Mouse (Mus musculus): Measurements from ENCODE around the gene Cyth1. TPM values are rescaled to one million over a fixed set of nuclear protein-coding genes. Genes with fewer than 3 reads are reported as not detected.

The Cyth1 gene
- total and polyA plus RNA-seq, 3 experiments = 49.7 to 108 (median 79.7) TPM

DNA sequence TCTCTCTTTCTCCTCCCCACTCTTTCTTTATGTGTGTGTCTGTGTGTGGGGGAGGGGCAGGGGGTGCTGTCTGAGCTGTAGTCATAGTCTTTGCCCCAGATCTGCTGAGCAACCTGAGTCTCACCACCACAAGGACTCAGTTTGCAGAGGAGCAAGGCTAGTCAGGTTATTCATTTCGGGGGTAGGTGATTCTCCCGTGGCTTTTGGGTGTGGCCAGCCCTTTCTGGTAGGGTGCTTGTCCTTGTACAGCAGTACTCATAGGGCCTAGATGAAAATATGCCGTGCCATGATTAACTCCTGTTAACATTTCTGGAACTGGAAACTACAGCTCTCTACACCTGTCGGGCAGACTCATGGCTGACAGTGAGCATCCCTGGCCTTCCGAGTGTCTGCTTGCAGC is 81.8 kb downstream of the Cyth1 start:
- Histone ChIP-seq H3K79me2 (replicated peaks; ENCODE audit: control insufficient read depth, extremely low read depth, insufficient read depth, poor library complexity, severe bottlenecking) (no peaks in the 10 kb centered on the region), H3K9me3 (replicated peaks; ENCODE audit: low read length) (no peaks in the 10 kb centered on the region), H3K27me3 (replicated peaks) (no peaks in the 10 kb centered on the region), H3K27ac (ENCODE audit: insufficient read depth, low read depth) (no peak overlapping the region), H3K36me3 (replicated peaks in 1 of 2; ENCODE audit: control insufficient read depth in 1 of 2, insufficient read depth in 1 of 2, low read length in 1 of 2) (peaks cover 89 to 99% of the 10 kb centered on the region in 2 experiments), H3K4me3 (replicated peaks in 1 of 3; ENCODE audit: low read depth in 2 of 3, low read length in 2 of 3, poor library complexity in 1 of 3) (no peak overlapping the region), H3K4me2 (ENCODE audit: insufficient read depth, low read depth, poor library complexity, severe bottlenecking) (no peak overlapping the region), H3K4me1 (ENCODE audit: control insufficient read depth in 1 of 2, insufficient read depth in 2 of 2) (peaks cover 0 to 21% of the 10 kb centered on the region in 2 experiments; a peak in 2 of 4 replicates), H3K9ac (ENCODE audit: insufficient read depth, low read depth) (no peak overlapping the region)
- dilution Hi-C loops (cut with MboI; ENCODE audit: extremely low pct_ligation_motif_present, extremely low pct_unique_long_range_greater_than_20kb, low sequenced_read_pairs) = no loop called here
- DNase-seq (ENCODE audit: extremely low read depth) = no peak
- TF ChIP-seq MYC (IDR thresholded peaks at IDR 0.05; ENCODE audit: low read depth, low read length) = no peak
- TF ChIP-seq HCFC1 (IDR thresholded peaks at IDR 0.05; ENCODE audit: low read depth, low read length) = no peak
- TF ChIP-seq UBTF (IDR thresholded peaks at IDR 0.05; ENCODE audit: low read depth, low read length) = no peak
- no peak for TF ChIP-seq ELF1 (IDR thresholded peaks at IDR 0.05; ENCODE audit: low read depth, low read length)
- TF ChIP-seq ZC3H11A (IDR thresholded peaks at IDR 0.05; ENCODE audit: low read depth, low read length) = no peak
- TF ChIP-seq E2F4 (IDR thresholded peaks at IDR 0.05; ENCODE audit: insufficient replicate concordance, low read depth, low read length) = no peak
- TF ChIP-seq BHLHE40 (IDR thresholded peaks at IDR 0.05; ENCODE audit: low read depth, low read length) = no peak
- no peak for TF ChIP-seq MXI1 (IDR thresholded peaks at IDR 0.05; ENCODE audit: low read depth, low read length)
- no peak for TF ChIP-seq USF2 (conservative IDR thresholded peaks at IDR 0.05; ENCODE audit: low read depth, low read length)
- no peak for TF ChIP-seq POLR2AphosphoS2 (IDR thresholded peaks at IDR 0.05; ENCODE audit: low read depth, low read length)
- TF ChIP-seq GABPA (IDR thresholded peaks at IDR 0.05; ENCODE audit: insufficient replicate concordance, low read depth, low read length) = no peak
- TF ChIP-seq ETS1 (conservative IDR thresholded peaks at IDR 0.05; ENCODE audit: low read depth, low read length) = no peak
- in situ Hi-C loops (cut with MboI; ENCODE audit: low pct_ligation_motif_present, low pct_unique_long_range_greater_than_20kb, low sequenced_read_pairs) = no loop called here

- dilution Hi-C loops (cut with MboI; ENCODE audit: extremely low pct_ligation_motif_present, extremely low pct_unique_long_range_greater_than_20kb, low sequenced_read_pairs) (no loop called here), in situ Hi-C loops (cut with MboI; ENCODE audit: low pct_ligation_motif_present, low pct_unique_long_range_greater_than_20kb, low sequenced_read_pairs) (no loop called here)
- no peak overlapping the region for H3K4me3 ChIP-seq (replicated peaks in 1 of 3; ENCODE audit: low read depth in 2 of 3, low read length in 2 of 3, poor library complexity in 1 of 3)
- no peak overlapping the region for H3K27ac ChIP-seq (ENCODE audit: insufficient read depth, low read depth)
- no peaks in the 10 kb centered on the region for H3K9me3 ChIP-seq (replicated peaks; ENCODE audit: low read length)
- H3K9ac ChIP-seq (ENCODE audit: insufficient read depth, low read depth) = no peak overlapping the region
- no peak for TF ChIP-seq POLR2AphosphoS2 (IDR thresholded peaks at IDR 0.05; ENCODE audit: low read depth, low read length)
- no peak for TF ChIP-seq MYC (IDR thresholded peaks at IDR 0.05; ENCODE audit: low read depth, low read length)
- no peak for TF ChIP-seq NRF1 (IDR thresholded peaks at IDR 0.05; ENCODE audit: low read depth, low read length)
- no peak for TF ChIP-seq ZC3H11A (IDR thresholded peaks at IDR 0.05; ENCODE audit: low read depth, low read length)
- TF ChIP-seq POLR2A (IDR thresholded peaks at IDR 0.05; ENCODE audit: low read depth, low read length) = no peak
- no peak for TF ChIP-seq ETS1 (conservative IDR thresholded peaks at IDR 0.05; ENCODE audit: low read depth, low read length)
- TF ChIP-seq RAD21 (IDR thresholded peaks at IDR 0.05; ENCODE audit: low read depth, low read length) = no peak
- no peak for TF ChIP-seq SMC3 (IDR thresholded peaks at IDR 0.05; ENCODE audit: low read depth, low read length)
- TF ChIP-seq USF2 (conservative IDR thresholded peaks at IDR 0.05; ENCODE audit: low read depth, low read length) = no peak
- no peak for TF ChIP-seq CTCF (conservative IDR thresholded peaks at IDR 0.05 in 1 of 2, IDR thresholded peaks at IDR 0.05 in 1 of 2; ENCODE audit: low read depth in 2 of 2, low read length in 2 of 2)
- TF ChIP-seq MAX (IDR thresholded peaks at IDR 0.05; ENCODE audit: low read length) = no peak
- no peak for DNase-seq (ENCODE audit: extremely low read depth)
- H3K27me3 ChIP-seq (replicated peaks) = no peaks in the 10 kb centered on the region
- no peak overlapping the region for H3K4me2 ChIP-seq (ENCODE audit: insufficient read depth, low read depth, poor library complexity, severe bottlenecking)
- H3K36me3 ChIP-seq (replicated peaks in 1 of 2; ENCODE audit: control insufficient read depth in 1 of 2, insufficient read depth in 1 of 2, low read length in 1 of 2) = peaks cover 84 to 99% of the 10 kb centered on the region in 2 experiments
- H3K79me2 ChIP-seq (replicated peaks; ENCODE audit: control insufficient read depth, extremely low read depth, insufficient read depth, poor library complexity, severe bottlenecking) = no peaks in the 10 kb centered on the region
- H3K4me1 ChIP-seq (ENCODE audit: control insufficient read depth in 1 of 2, insufficient read depth in 2 of 2) = peaks cover 0 to 28% of the 10 kb centered on the region in 2 experiments; a peak in 2 of 4 replicates
Observed at GRCm38 (mm10) chr11:118165681-118166080, 82.7 kb downstream of the Cyth1 start.
